Mouse (Mus musculus) CD4-positive helper T cell, adult 2 months (primary cell): Measurements from ENCODE around the gene Znhit6.
A peak's percentile ranks its signal among the peaks of the same experiment; 100 is the strongest.

ENCODE experiments used
- DNase-seq: peaks from one replicate; pipeline ENCODE4 v3.0.0-alpha.2; 2012; ENCODE audit warnings: low read depth, missing footprints, low spot score

Znhit6 gene

DNA sequence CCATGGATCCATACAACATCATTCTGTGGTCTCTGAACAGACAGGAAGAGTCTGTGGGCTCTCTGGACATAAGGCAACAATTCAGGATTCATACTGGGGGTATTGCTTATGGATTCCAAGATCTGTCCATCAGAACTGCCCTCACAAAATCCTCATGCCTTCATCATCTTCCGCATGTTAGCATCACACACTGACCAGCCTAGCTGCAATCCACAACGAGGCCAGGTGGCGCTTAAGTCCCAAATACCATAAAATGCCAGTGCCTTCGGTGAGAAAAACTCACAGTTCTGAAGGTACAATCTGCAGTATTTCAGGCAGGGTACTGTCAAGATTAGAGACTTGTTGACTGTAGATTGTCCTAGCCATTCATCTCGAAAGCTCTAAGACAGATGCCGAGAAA, 69.5 kb downstream of the Znhit6 start:
- DNase-seq: no peak

GRCm38 (mm10) chr3:145646009-145646408, 70.0 kb downstream of the Znhit6 start:
- DNase-seq: no peak

GRCm38 (mm10) chr3:145646666-145647065, 70.7 kb downstream of the Znhit6 start:
- DNase-seq: no peak

- no peak for DNase-seq
These were observed 71.4 kb downstream of the Znhit6 start for GRCm38 (mm10) chr3:145647416-145647815.

DNA sequence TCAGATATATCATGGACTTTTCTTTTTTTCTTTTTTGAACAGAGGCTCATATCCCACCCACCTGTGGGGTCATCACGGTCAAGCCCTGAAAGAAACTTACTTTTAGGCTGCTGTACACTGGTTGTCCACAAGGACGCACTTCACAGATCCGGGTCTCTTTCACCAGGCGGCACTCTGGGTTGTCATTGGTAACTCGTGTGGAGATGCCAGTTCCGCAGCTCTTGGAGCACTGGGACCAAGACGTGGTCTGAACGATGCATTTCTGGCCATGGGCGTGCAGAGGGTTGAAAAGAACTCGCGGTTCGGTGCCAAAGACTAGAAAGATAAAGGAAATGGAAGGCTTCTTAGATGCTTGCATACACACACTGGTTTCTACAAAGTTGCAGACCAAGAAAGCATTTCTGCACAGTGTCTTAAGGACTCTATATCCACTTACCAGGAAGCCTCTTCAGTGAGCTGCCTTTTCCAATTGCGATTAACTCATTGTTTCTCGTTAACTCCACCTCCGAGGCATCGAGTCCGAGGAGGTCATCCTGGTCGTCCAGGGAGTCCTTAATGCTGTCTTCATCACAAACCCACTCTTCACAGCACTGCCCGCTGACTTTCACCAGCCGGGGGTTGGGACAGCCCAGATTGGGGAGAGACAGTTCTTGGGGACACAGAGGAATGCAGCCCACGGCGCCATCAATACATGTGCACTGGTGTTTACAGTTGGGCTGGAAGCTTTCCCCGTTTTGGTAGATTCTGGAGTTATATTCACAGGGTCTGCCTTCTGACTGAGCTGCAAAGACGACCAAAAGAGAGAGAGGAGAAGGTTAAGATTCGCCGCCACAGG, 72.3 kb downstream of the Znhit6 start:
- no peak for DNase-seq

GRCm38 (mm10) chr3:145648991-145649851, 73.2 kb downstream of the Znhit6 start:
- no peak for DNase-seq

DNA sequence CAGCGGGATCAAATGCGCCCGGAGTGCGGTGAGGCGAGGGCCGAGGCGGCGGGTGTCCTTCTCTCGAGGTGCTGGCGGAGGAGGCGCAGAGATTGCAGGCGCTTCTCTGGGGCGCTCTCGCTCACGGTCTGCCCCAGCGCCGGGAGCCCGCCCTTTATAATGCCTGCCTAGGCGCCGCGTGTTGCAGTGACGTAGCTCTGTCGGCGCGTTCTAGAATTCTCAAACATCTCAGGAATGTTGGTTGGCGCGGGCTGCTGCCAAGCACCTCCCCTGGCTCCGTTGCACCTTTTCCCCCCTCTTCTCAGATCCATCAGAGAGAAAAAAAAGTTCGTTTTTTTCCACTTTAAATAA, 73.8 kb downstream of the Znhit6 start, which contains the start of gene Ccn1:
Gene Ccn1 (minus strand): TSS at position 130 of the 351 bp plus-strand sequence.
- DNase-seq: no peak

- no peak for DNase-seq
These were observed 74.5 kb downstream of the Znhit6 start for GRCm38 (mm10) chr3:145650298-145651011.

GRCm38 (mm10) chr3:145651029-145651977, 75.3 kb downstream of the Znhit6 start:
- no peak for DNase-seq

GRCm38 (mm10) chr3:145651978-145652321, 75.9 kb downstream of the Znhit6 start:
- DNase-seq: no peak

DNA sequence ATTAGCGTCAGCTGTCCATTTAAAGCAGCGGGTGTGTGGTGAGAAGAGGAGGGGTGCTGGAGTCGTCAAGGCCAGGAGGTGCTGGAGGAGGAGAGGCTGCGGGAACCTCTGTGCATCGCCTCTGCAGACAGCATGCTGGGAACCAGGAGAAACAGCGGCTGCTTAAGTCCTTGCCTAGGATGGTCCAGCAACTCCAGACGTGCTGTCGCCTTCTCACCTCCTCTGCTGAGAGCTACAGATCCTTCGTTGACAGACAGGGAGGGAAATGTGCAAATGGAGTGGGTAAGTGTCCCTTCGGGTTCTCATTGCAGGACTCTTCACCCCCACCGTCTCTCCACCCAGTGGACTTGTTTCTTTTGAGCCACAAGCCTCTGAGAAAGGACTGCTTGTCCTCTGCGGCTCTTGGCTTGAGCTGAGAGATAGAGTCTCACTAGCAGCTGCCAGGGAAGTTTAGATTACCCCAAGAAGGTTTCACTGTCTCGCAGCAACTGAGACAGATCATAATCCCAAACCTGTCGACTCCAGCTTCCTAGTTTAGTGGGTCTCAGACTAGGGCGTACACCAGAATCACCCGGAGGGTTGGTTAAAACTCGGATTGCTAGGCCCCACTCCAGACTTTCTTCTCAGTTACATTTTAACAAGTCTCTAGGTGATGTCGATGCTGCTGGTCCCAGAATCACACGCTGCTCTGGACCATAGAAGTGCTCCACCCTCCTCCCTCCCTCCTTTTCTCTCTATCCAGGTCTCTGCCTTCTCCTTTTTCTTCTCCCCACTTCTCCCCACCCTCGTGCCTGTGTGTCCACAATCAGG, 76.5 kb downstream of the Znhit6 start:
- no peak for DNase-seq

DNA sequence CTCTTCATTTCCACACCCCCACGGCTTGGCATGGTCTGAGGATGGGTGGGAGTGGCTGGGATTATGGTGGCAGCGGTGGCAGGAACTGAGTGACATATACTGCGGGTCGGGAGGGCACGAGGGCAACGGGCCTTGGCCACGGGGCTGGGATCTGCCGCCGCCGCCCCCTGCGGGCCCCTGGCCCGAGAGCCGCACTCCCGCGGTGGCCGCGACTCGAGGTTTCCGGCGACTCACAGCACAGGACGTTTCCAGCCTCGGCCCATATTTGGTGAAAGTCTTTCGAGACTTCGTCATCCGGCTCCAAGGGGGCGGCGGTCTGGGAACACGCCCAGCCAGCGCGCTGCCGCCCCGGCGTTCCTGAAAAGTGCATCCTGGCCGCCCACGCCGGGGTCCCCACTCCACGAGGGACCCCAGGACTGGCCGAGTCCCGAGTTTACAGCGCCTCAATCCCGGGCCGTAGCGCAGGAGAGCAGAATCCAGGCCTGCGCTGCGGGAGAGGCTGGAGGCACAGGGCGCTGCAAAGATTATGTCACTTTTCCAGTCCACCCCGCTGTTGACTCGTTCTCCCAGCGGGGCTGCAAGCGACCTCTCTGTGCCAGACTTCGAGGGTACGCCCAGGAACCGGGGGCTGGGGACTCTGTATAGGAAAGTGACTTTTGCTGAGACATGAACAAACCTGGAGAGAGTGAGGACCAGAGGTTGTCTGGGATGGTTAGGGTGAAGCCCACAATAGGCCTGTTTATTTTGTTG, 77.4 kb downstream of the Znhit6 start:
- DNase-seq: peak; percentile 42

- no peak for DNase-seq
These were observed 78.0 kb downstream of the Znhit6 start for GRCm38 (mm10) chr3:145654028-145654427.
